14 mouse cellular contexts compared by ENCODE assay signal in genomic region chr3:93549986-93550385, GRCm38 (mm10). TPM values are rescaled to one million over a fixed set of nuclear protein-coding genes. Genes with fewer than 3 reads are reported as not detected.
DNase-seq lines count a peak whose midpoint lies in the region; ATAC-seq and TF ChIP-seq lines count a peak whose summit lies in the region.
"Had no signal": no experiment of that assay in that cellular context is flagged by ENCODE, and none has a peak within 500 bp of the region (broad histone marks: within the 10 kb centered on the region; RNA-seq: fewer than 3 reads in every experiment).

No protein-coding gene starts in this region.

- H3K4me2 ChIP-seq in lung, embryonic 16.5 days (ENCODE audit: low read depth, low read length) = no peak overlapping the region
- H3K4me2 ChIP-seq in forebrain, embryonic 13.5 days = no peak overlapping the region
- H3K4me2 ChIP-seq: embryonic facial prominence, embryonic 15.5 days; liver, embryonic 15.5 days had no signal

- no peaks in the 10 kb centered on the region for H3K79me2 ChIP-seq in liver, adult 2 months (ENCODE audit: control insufficient read depth, insufficient read depth, low read length)

- no peak for TF ChIP-seq CTCF in lung, adult 2 months (IDR thresholded peaks at IDR 0.05; ENCODE audit: insufficient read depth, low read length)
- TF ChIP-seq CTCF in liver, adult 2 months (IDR thresholded peaks at IDR 0.05; ENCODE audit: low read depth, low read length) = no peak

- no peak for TF ChIP-seq POLR2A in lung, adult 2 months (IDR thresholded peaks at IDR 0.05; ENCODE audit: borderline replicate concordance, extremely low read depth, low read depth, low read length)
- no peak for TF ChIP-seq POLR2A in liver, adult 2 months (IDR thresholded peaks at IDR 0.05; ENCODE audit: extremely low read depth, insufficient read depth, low read length)

- intact Hi-C loops in left cerebral cortex, postnatal 14 days (cut with DNase I) = no loop called here

- H3K27ac ChIP-seq in lung, embryonic 16.5 days (ENCODE audit: low read length) = no peak overlapping the region
- peak overlapping the region; percentile 50; the same call in 1 of the 2 replicates for H3K27ac ChIP-seq in liver, adult 2 months (replicated peaks; ENCODE audit: insufficient read depth, low read depth, low read length)
- no peak overlapping the region for H3K27ac ChIP-seq in forebrain, embryonic 13.5 days
- no peak overlapping the region for H3K27ac ChIP-seq in midbrain, embryonic 10.5 days (replicated peaks)
- H3K27ac ChIP-seq: embryonic facial prominence, embryonic 15.5 days; liver, embryonic 15.5 days had no signal

- no peak overlapping the region for H3K4me3 ChIP-seq in lung, embryonic 16.5 days (ENCODE audit: low read length)
- H3K4me3 ChIP-seq in lung, adult 2 months (replicated peaks; ENCODE audit: extremely low read depth, low read depth, low read length) = no peak overlapping the region
- H3K4me3 ChIP-seq in liver, adult 2 months (ENCODE audit: insufficient read depth, low read depth, low read length) = no peak overlapping the region
- H3K4me3 ChIP-seq in forebrain, embryonic 13.5 days = no peak overlapping the region
- H3K4me3 ChIP-seq in midbrain, embryonic 10.5 days = no peak overlapping the region
- H3K4me3 ChIP-seq: embryonic facial prominence, embryonic 15.5 days; liver, embryonic 15.5 days had no signal

- no peak overlapping the region for H3K9ac ChIP-seq in lung, embryonic 16.5 days (ENCODE audit: low read length)
- H3K9ac ChIP-seq in liver, adult 2 months (ENCODE audit: low read depth, low read length) = no peak overlapping the region
- no peak overlapping the region for H3K9ac ChIP-seq in forebrain, embryonic 13.5 days
- H3K9ac ChIP-seq: embryonic facial prominence, embryonic 15.5 days; liver, embryonic 15.5 days had no signal

- ATAC-seq in lung, embryonic 16.5 days (ENCODE audit: low read depth) = 0 out of 2 replicates have a peak, but pooled peaks have one; percentile 30
- ATAC-seq in forebrain, embryonic 13.5 days = no peak

- H3K9me3 ChIP-seq in lung, embryonic 16.5 days (ENCODE audit: control insufficient read depth, low read length) = no peaks in the 10 kb centered on the region
- no peaks in the 10 kb centered on the region for H3K9me3 ChIP-seq in forebrain, embryonic 13.5 days (replicated peaks)
- H3K9me3 ChIP-seq in midbrain, embryonic 10.5 days (replicated peaks) = no peaks in the 10 kb centered on the region
- H3K9me3 ChIP-seq: embryonic facial prominence, embryonic 15.5 days; liver, embryonic 15.5 days had no signal

- H3K36me3 ChIP-seq in lung, embryonic 16.5 days (ENCODE audit: control insufficient read depth, insufficient read depth, low read length) = no peaks in the 10 kb centered on the region
- no peaks in the 10 kb centered on the region for H3K36me3 ChIP-seq in liver, adult 2 months (ENCODE audit: control insufficient read depth, insufficient read depth, low read length)
- no peaks in the 10 kb centered on the region for H3K36me3 ChIP-seq in forebrain, embryonic 13.5 days (ENCODE audit: poor library complexity, severe bottlenecking)
- no peaks in the 10 kb centered on the region for H3K36me3 ChIP-seq in midbrain, embryonic 10.5 days
- H3K36me3 ChIP-seq: embryonic facial prominence, embryonic 15.5 days; liver, embryonic 15.5 days had no signal

- 49% methylated on average over 4 of the region's 4 CpGs for WGBS in lung, embryonic 16.5 days
- WGBS in lung, adult 2 months = 38% methylated on average over 4 of the region's 4 CpGs
- WGBS in liver, adult 2 months = 73% methylated on average over 4 of the region's 4 CpGs
- WGBS in forebrain, embryonic 13.5 days = 88% methylated on average over 4 of the region's 4 CpGs
- WGBS in midbrain, embryonic 10.5 days = 78% methylated on average over 4 of the region's 4 CpGs

- H3K4me1 ChIP-seq in lung, embryonic 16.5 days (replicated peaks; ENCODE audit: control insufficient read depth, insufficient read depth, low read length) = peaks cover 7% of the 10 kb centered on the region
- H3K4me1 ChIP-seq in lung, adult 2 months (ENCODE audit: control insufficient read depth, insufficient read depth, low read length) = peaks cover 17% of the 10 kb centered on the region
- H3K4me1 ChIP-seq in liver, adult 2 months (ENCODE audit: control insufficient read depth, insufficient read depth, low read length) = peaks cover 11% of the 10 kb centered on the region
- peaks cover 4% of the 10 kb centered on the region; the same call in 1 of the 2 replicates for H3K4me1 ChIP-seq in forebrain, embryonic 13.5 days
- H3K4me1 ChIP-seq in midbrain, embryonic 10.5 days = peaks cover 8% of the 10 kb centered on the region

- DNase-seq in lung, adult 2 months = no peak
- DNase-seq in liver, adult 2 months (ENCODE audit: extremely low read depth, low read depth, low spot score) = no peak
- peak; percentile 86 for DNase-seq in naive thymus-derived CD4-positive, alpha-beta T cell, adult 2 months (ENCODE audit: low read depth)
- DNase-seq in ovary, postnatal 36 days (ENCODE audit: low spot score) = no peak
- DNase-seq in midbrain, embryonic 10.5 days (ENCODE audit: low spot score) = no peak
- DNase-seq in left cerebral cortex, postnatal 14 days (ENCODE audit: low spot score in 2 of 2) = no peak
- DNase-seq: cerebellum, adult 2 months; heart, postnatal 10 days; kidney, adult 8-10 months; right cerebral cortex, postnatal 14 days had no signal

- no peaks in the 10 kb centered on the region for H3K27me3 ChIP-seq in lung, embryonic 16.5 days (ENCODE audit: control insufficient read depth, insufficient read depth, low read depth, low read length)
- no peaks in the 10 kb centered on the region for H3K27me3 ChIP-seq in liver, adult 2 months (ENCODE audit: control insufficient read depth, insufficient read depth, low read length)
- no peaks in the 10 kb centered on the region for H3K27me3 ChIP-seq in forebrain, embryonic 13.5 days
- peaks cover 13% of the 10 kb centered on the region for H3K27me3 ChIP-seq in midbrain, embryonic 10.5 days (ENCODE audit: low read depth, poor library complexity, severe bottlenecking)
- H3K27me3 ChIP-seq: embryonic facial prominence, embryonic 15.5 days; liver, embryonic 15.5 days had no signal

RNA-seq across cellular contexts. Expression of gene S100a10, which starts 4.9 kb away (rescaled TPM):
- polyA plus RNA-seq in lung, embryonic 16.5 days (2015; fragmentation: Nextera tagmentation; extraction: Ambion mirVana) = 320 and 322 TPM in 2 replicates
- polyA plus RNA-seq in lung, adult 2 months (2012; rRNA removed) = 61.1 and 79.5 TPM in 2 replicates
- total RNA-seq in liver, adult 2 months (2014; rRNA removed) = 147 and 292 TPM in 2 replicates
- 80.0 and 88.2 TPM in 2 replicates for polyA plus RNA-seq in liver, adult 2 months (2012; rRNA removed)
- polyA plus RNA-seq in forebrain, embryonic 13.5 days (2015; fragmentation: Nextera tagmentation; extraction: Ambion mirVana) = 69.1 and 89.9 TPM in 2 replicates
- polyA plus RNA-seq in midbrain, embryonic 10.5 days (2016; fragmentation: Nextera tagmentation; extraction: Ambion mirVana) = 153 and 169 TPM in 2 replicates
- total RNA-seq in left cerebral cortex, postnatal 14 days (2021) = 10 to 100 TPM; 35.8 to 37.2 TPM

RNA-seq across cellular contexts. Expression of gene S100a11, which starts 29.7 kb away (rescaled TPM):
- 1,535 and 1,592 TPM in 2 replicates for polyA plus RNA-seq in lung, embryonic 16.5 days (2015; fragmentation: Nextera tagmentation; extraction: Ambion mirVana)
- polyA plus RNA-seq in lung, adult 2 months (2012; rRNA removed) = 232 and 357 TPM in 2 replicates
- total RNA-seq in liver, adult 2 months (2014; rRNA removed) = 3.0 and 5.4 TPM in 2 replicates
- 3.4 and 4.3 TPM in 2 replicates for polyA plus RNA-seq in liver, adult 2 months (2012; rRNA removed)
- polyA plus RNA-seq in forebrain, embryonic 13.5 days (2015; fragmentation: Nextera tagmentation; extraction: Ambion mirVana) = 117 and 133 TPM in 2 replicates
- polyA plus RNA-seq in midbrain, embryonic 10.5 days (2016; fragmentation: Nextera tagmentation; extraction: Ambion mirVana) = 245 and 305 TPM in 2 replicates
- total RNA-seq in left cerebral cortex, postnatal 14 days (2021) = 10 to 100 TPM; 16.7 to 17.7 TPM

Comparison
In these comparisons a context has a peak if more than half of its experiments do, and no peak if none do; other contexts are left out.
1. RNA of gene S100a11, which starts 29.7 kb away (polyA plus RNA-seq): 1,535 to 1,592 TPM in lung, embryonic 16.5 days, 232 to 357 TPM in lung, adult 2 months, 245 to 305 TPM in midbrain, embryonic 10.5 days and 117 to 133 TPM in forebrain, embryonic 13.5 days; 3.4 to 4.3 TPM in liver, adult 2 months; every median in the first group is over 10 times any median in the second.